Mouse (Mus musculus) C2C12 (cell line): ENCODE results near the gene Pus1.

Experiments
- CTCF ChIP-seq: IDR thresholded peaks from one replicate; pipeline ENCODE4 v1.5.1; 2011; ENCODE audit not compliant: control insufficient read depth, insufficient read depth, insufficient read length
- USF1 ChIP-seq: IDR thresholded peaks from one replicate; pipeline ENCODE4 v1.6.1; 2011; ENCODE audit warnings: low read depth, mild to moderate bottlenecking, control low read depth, moderate library complexity

- TF ChIP-seq CTCF = no peak
- no peak for TF ChIP-seq USF1
Measured at GRCm38 (mm10) chr5:110763890-110764289, 16.6 kb downstream of the Pus1 start.
